Mouse (Mus musculus) lung, embryonic 16.5 days (tissue): ENCODE results near the gene Mtmr2. TPM values are rescaled to one million over a fixed set of nuclear protein-coding genes. Genes with fewer than 3 reads are reported as not detected.
"Not testable (repeated sequence)": the region's sequence is repeated elsewhere in the genome, so short reads cannot be mapped to it uniquely, and the experiment has no call there.

Source experiments
- ATAC-seq: fragments of 200-750 bp; cut with Nextera tagmentation; 2 replicates; pipeline ENCODE4 v1.8.0; 2017; ENCODE audit warnings: low read depth, mild to moderate bottlenecking, moderate library complexity
- H3K27ac ChIP-seq: fragments of 300-500 bp; sonication (generic); 2 replicates; pipeline ENCODE4 v1.5.1; 2014; ENCODE audit warnings: mild to moderate bottlenecking, control low read depth, low read length
- H3K27me3 ChIP-seq: fragments of 300-500 bp; sonication (generic); 2 replicates; pipeline ENCODE4 v1.6.1; 2014; ENCODE audit warnings: low read depth, low read length, mixed read lengths; ENCODE audit not compliant: control insufficient read depth, insufficient read depth
- H3K36me3 ChIP-seq: fragments of 300-500 bp; sonication (generic); 2 replicates; pipeline ENCODE4 v1.6.1; 2014; ENCODE audit warnings: low read length; ENCODE audit not compliant: control insufficient read depth, insufficient read depth
- H3K4me1 ChIP-seq: fragments of 300-500 bp; sonication (generic); replicated peaks from 2 replicates; pipeline ENCODE4 v1.6.1; 2014; ENCODE audit warnings: low read length, mixed read lengths; ENCODE audit not compliant: control insufficient read depth, insufficient read depth
- H3K4me2 ChIP-seq: fragments of 300-500 bp; sonication (generic); 2 replicates; pipeline ENCODE4 v1.6.1; 2014; ENCODE audit warnings: low read depth, low read length, control low read depth
- H3K4me3 ChIP-seq: fragments of 300-500 bp; sonication (generic); 2 replicates; pipeline ENCODE4 v1.5.1; 2014; ENCODE audit warnings: mild to moderate bottlenecking, low read length, control low read depth
- H3K9ac ChIP-seq: fragments of 300-500 bp; sonication (generic); 2 replicates; pipeline ENCODE4 v1.6.1; 2014; ENCODE audit warnings: low read length, control low read depth
- H3K9me3 ChIP-seq: fragments of 300-500 bp; sonication (generic); 2 replicates; pipeline ENCODE4 v1.6.1; 2016; ENCODE audit warnings: low read length; ENCODE audit not compliant: control insufficient read depth
- WGBS: fragments of 180-500 bp; shearing (Covaris S2); extraction: QIAGEN DNeasy Blood & Tissue Kit; methylation state at CpG from one replicate; pipeline ENCODE4 v1.1.7; 2014; 5-methylcytosine and 5-hydroxymethylcytosine counted together
- polyA plus RNA-seq: library from polyadenylated mRNA; unstranded; fragments of >200 nt; fragmentation: Nextera tagmentation; extraction: Ambion mirVana; gene quantifications from 2 replicates; pipeline ENCODE4 v1.2.1, GENCODE M21; 2015

The Mtmr2 gene
- polyA plus RNA-seq, 1 experiment from 2014 or later = 88.3 TPM

- not testable (repeated sequence) for H3K27me3 ChIP-seq, H3K27ac ChIP-seq, H3K9ac ChIP-seq, H3K9me3 ChIP-seq, H3K4me2 ChIP-seq, H3K4me1 ChIP-seq, ATAC-seq, H3K4me3 ChIP-seq
- peaks cover 27% of the 10 kb centered on the region for H3K36me3 ChIP-seq
- 93% methylated on average over 7 of the region's 8 CpGs for WGBS
These were observed 42.7 kb downstream of the Mtmr2 start for GRCm38 (mm10) chr9:13790864-13791263.

DNA sequence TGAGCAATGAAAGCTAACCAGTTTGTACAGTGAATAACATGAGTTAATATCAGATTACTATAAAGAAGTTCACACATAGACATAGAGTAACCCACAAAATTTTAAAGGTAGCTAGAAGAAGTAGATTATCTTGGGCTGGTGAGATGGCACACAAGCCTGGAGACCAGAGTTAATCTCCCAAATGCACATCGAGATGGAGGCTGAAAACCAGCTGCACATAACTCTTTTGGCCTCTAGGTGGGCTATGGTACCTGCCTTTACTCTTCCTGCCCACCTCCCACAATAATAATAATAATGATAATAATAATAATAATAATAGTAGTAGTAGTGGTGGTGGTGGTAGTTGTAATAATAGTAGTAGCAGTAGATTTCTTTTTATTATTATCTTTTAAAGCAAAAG, 46.1 kb downstream of the Mtmr2 start:
- no peak overlapping the region for H3K4me3 ChIP-seq
- no peaks in the 10 kb centered on the region for H3K9me3 ChIP-seq
- no peaks in the 10 kb centered on the region for H3K27me3 ChIP-seq
- ATAC-seq = no peak
- H3K9ac ChIP-seq = no peak overlapping the region
- WGBS = 79% methylated on average over 1 of the region's 1 CpGs
- peaks cover 21% of the 10 kb centered on the region for H3K36me3 ChIP-seq
- H3K4me1 ChIP-seq = no peaks in the 10 kb centered on the region
- H3K4me2 ChIP-seq = no peak overlapping the region
- H3K27ac ChIP-seq = no peak overlapping the region

- H3K4me3 ChIP-seq = no peak overlapping the region
- peaks cover 21% of the 10 kb centered on the region for H3K36me3 ChIP-seq
- no peak overlapping the region for H3K27ac ChIP-seq
- H3K9ac ChIP-seq = no peak overlapping the region
- H3K4me2 ChIP-seq = no peak overlapping the region
- 90% methylated on average over 2 of the region's 2 CpGs for WGBS
- H3K9me3 ChIP-seq = no peaks in the 10 kb centered on the region
- ATAC-seq = no peak
- H3K4me1 ChIP-seq = no peaks in the 10 kb centered on the region
- no peaks in the 10 kb centered on the region for H3K27me3 ChIP-seq
These were observed 46.5 kb downstream of the Mtmr2 start for GRCm38 (mm10) chr9:13794756-13795155.

DNA sequence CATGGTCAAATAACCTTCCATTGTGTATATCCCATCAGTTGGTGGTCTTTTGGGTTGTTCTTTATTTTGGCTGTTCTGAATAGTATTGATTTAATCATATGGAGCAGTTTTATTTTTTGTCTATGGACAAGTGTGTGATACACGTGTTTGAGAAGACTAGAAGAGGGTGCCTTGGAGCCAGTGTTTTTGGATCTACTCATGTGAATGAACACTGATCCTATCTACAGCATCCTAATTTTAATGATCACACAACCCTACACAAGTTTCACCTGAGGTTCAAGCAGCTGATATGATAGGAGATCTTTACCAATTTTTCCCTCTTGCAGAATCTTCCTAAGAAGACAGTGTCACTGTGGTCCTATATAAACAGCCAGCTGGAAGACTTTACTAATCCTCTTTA, 56.3 kb downstream of the Mtmr2 start:
- ATAC-seq = no peak
- no peak overlapping the region for H3K4me2 ChIP-seq
- H3K27ac ChIP-seq = no peak overlapping the region
- no peaks in the 10 kb centered on the region for H3K27me3 ChIP-seq
- peaks cover 37% of the 10 kb centered on the region for H3K36me3 ChIP-seq
- H3K4me3 ChIP-seq = no peak overlapping the region
- no peaks in the 10 kb centered on the region for H3K9me3 ChIP-seq
- no peak overlapping the region for H3K9ac ChIP-seq
- no peaks in the 10 kb centered on the region for H3K4me1 ChIP-seq
- WGBS = 68% methylated on average over 1 of the region's 1 CpGs

GRCm38 (mm10) chr9:13806854-13807253, 58.6 kb downstream of the Mtmr2 start:
- ATAC-seq = no peak
- H3K27me3 ChIP-seq = no peaks in the 10 kb centered on the region
- no peak overlapping the region for H3K4me2 ChIP-seq
- no peak overlapping the region for H3K4me3 ChIP-seq
- H3K27ac ChIP-seq = no peak overlapping the region
- WGBS = 84% methylated on average over 7 of the region's 7 CpGs
- peaks cover 45% of the 10 kb centered on the region for H3K36me3 ChIP-seq
- H3K9me3 ChIP-seq = no peaks in the 10 kb centered on the region
- no peak overlapping the region for H3K9ac ChIP-seq
- H3K4me1 ChIP-seq = no peaks in the 10 kb centered on the region

- WGBS = 79% methylated on average over 5 of the region's 5 CpGs
- Histone ChIP-seq H3K4me1 (no peaks in the 10 kb centered on the region), H3K27ac (no peak overlapping the region), H3K9me3 (no peaks in the 10 kb centered on the region), H3K4me3 (no peak overlapping the region), H3K9ac (no peak overlapping the region), H3K36me3 (peaks cover 51% of the 10 kb centered on the region), H3K4me2 (no peak overlapping the region), H3K27me3 (no peaks in the 10 kb centered on the region)
- ATAC-seq = no peak
These were observed 59.4 kb downstream of the Mtmr2 start for GRCm38 (mm10) chr9:13807657-13808056.

DNA sequence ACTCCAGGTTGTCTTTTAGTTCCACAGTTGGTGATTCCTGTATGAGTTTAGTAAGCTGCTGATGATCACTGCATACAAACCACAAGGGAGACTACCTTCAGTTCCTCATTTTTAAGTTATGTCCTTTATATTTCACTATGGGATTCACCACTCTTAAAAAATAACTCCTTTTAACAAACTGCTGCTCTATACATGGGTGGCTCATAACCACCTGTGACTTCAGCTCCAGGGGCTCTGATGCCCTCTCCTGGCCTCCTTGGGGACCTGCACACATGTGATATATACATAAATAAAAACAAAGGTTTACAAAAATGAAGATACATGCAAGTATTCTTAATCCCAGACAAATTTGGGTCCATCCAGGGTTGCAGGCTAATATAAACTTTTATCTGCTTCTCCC, 61.7 kb downstream of the Mtmr2 start:
- Histone ChIP-seq H3K9ac (no peak overlapping the region), H3K9me3 (no peaks in the 10 kb centered on the region), H3K27me3 (no peaks in the 10 kb centered on the region), H3K4me3 (no peak overlapping the region), H3K4me1 (no peaks in the 10 kb centered on the region), H3K4me2 (no peak overlapping the region), H3K27ac (no peak overlapping the region), H3K36me3 (peaks cover 47% of the 10 kb centered on the region)
- ATAC-seq = no peak

GRCm38 (mm10) chr9:13818369-13818768, 70.2 kb downstream of the Mtmr2 start:
- H3K27ac ChIP-seq = no peak overlapping the region
- 91% methylated on average over 9 of the region's 9 CpGs for WGBS
- no peaks in the 10 kb centered on the region for H3K4me1 ChIP-seq
- no peak overlapping the region for H3K9ac ChIP-seq
- H3K4me3 ChIP-seq = no peak overlapping the region
- H3K27me3 ChIP-seq = no peaks in the 10 kb centered on the region
- peaks cover 41% of the 10 kb centered on the region for H3K36me3 ChIP-seq
- H3K4me2 ChIP-seq = no peak overlapping the region
- ATAC-seq = no peak
- no peaks in the 10 kb centered on the region for H3K9me3 ChIP-seq

- ATAC-seq = no peak
- no peak overlapping the region for H3K4me3 ChIP-seq
- no peak overlapping the region for H3K9ac ChIP-seq
- H3K27ac ChIP-seq = no peak overlapping the region
- H3K4me2 ChIP-seq = no peak overlapping the region
- no peaks in the 10 kb centered on the region for H3K27me3 ChIP-seq
- 85% methylated on average over 3 of the region's 3 CpGs for WGBS
- H3K4me1 ChIP-seq = peaks cover 12% of the 10 kb centered on the region
- H3K36me3 ChIP-seq = peaks cover 35% of the 10 kb centered on the region
- H3K9me3 ChIP-seq = no peaks in the 10 kb centered on the region
These were observed 72.6 kb downstream of the Mtmr2 start for GRCm38 (mm10) chr9:13820774-13821173.

GRCm38 (mm10) chr9:13825896-13826295, 77.7 kb downstream of the Mtmr2 start:
- H3K9ac ChIP-seq = peak overlapping the region; percentile 96
- H3K4me3 ChIP-seq = peak overlapping the region; percentile 85
- peak overlapping the region; percentile 98 for H3K27ac ChIP-seq
- ATAC-seq = no peak
- peaks cover 6% of the 10 kb centered on the region for H3K36me3 ChIP-seq
- H3K4me2 ChIP-seq = peak overlapping the region; percentile 78
- peaks cover 16% of the 10 kb centered on the region for H3K4me1 ChIP-seq
- no peaks in the 10 kb centered on the region for H3K9me3 ChIP-seq
- no peaks in the 10 kb centered on the region for H3K27me3 ChIP-seq
- WGBS = 1% methylated on average over 8 of the region's 8 CpGs
